Mouse (Mus musculus) midbrain, embryonic 14.5 days (tissue): ENCODE measurements around the gene Ttc28. TPM values are rescaled to one million over a fixed set of nuclear protein-coding genes. Genes with fewer than 3 reads are reported as not detected.
A peak's percentile ranks its signal among the peaks of the same experiment; 100 is the strongest.

Experiments used
- ATAC-seq: fragments of 200-750 bp; cut with Nextera tagmentation; 2 replicates; pipeline ENCODE4 v1.8.0; 2017; ENCODE audit warnings: moderate number of reproducible peaks, moderate library complexity; ENCODE audit not compliant: low FRiP score, low TSS enrichment
- DNase-seq: peaks from one replicate; pipeline ENCODE4 v3.0.0-alpha.2; 2015
- H3K27ac ChIP-seq: fragments of 300-500 bp; sonication (generic); replicated peaks from 2 replicates; pipeline ENCODE4 v1.5.1; 2014; ENCODE audit warnings: mild to moderate bottlenecking, low read depth, low read length, moderate library complexity
- H3K27me3 ChIP-seq: fragments of 300-500 bp; sonication (generic); 2 replicates; pipeline ENCODE4 v1.6.1; 2014; ENCODE audit warnings: low read length, control low read depth, mixed read lengths; ENCODE audit not compliant: control insufficient read depth, insufficient read depth
- H3K36me3 ChIP-seq: fragments of 300-500 bp; sonication (generic); 2 replicates; pipeline ENCODE4 v1.6.1; 2014; ENCODE audit warnings: low read length, control low read depth; ENCODE audit not compliant: control insufficient read depth, insufficient read depth
- H3K4me1 ChIP-seq: fragments of 300-500 bp; sonication (generic); 2 replicates; pipeline ENCODE4 v1.6.1; 2014; ENCODE audit warnings: mild to moderate bottlenecking, antibody characterized with exemption, low read length, control low read depth; ENCODE audit not compliant: control insufficient read depth, insufficient read depth
- H3K4me2 ChIP-seq: fragments of 300-500 bp; sonication (generic); 2 replicates; pipeline ENCODE4 v1.6.1; 2014; ENCODE audit warnings: mild to moderate bottlenecking, low read length, moderate library complexity
- H3K4me3 ChIP-seq: fragments of 300-500 bp; sonication (generic); replicated peaks from 2 replicates; pipeline ENCODE4 v1.5.1; 2014; ENCODE audit warnings: low read depth, low read length
- H3K9ac ChIP-seq: fragments of 300-500 bp; sonication (generic); replicated peaks from 2 replicates; pipeline ENCODE4 v1.6.1; 2014; ENCODE audit warnings: mild to moderate bottlenecking, low read length, moderate library complexity
- H3K9me3 ChIP-seq: fragments of 300-500 bp; sonication (generic); 2 replicates; pipeline ENCODE4 v1.6.1; 2016; ENCODE audit warnings: low read length, control low read depth, mixed read lengths; ENCODE audit not compliant: control insufficient read depth
- WGBS: fragments of 180-500 bp; shearing (Covaris S2); extraction: QIAGEN DNeasy Blood & Tissue Kit; methylation state at CpG from one replicate; pipeline ENCODE4 v1.1.7; 2014; 5-methylcytosine and 5-hydroxymethylcytosine counted together
- polyA plus RNA-seq: library from polyadenylated mRNA; unstranded; fragments of >200 nt; fragmentation: Nextera tagmentation; extraction: Ambion mirVana; gene quantifications from 2 replicates; pipeline ENCODE4 v1.2.1, GENCODE M21; 2014

The Ttc28 gene
- polyA plus RNA-seq, 1 experiment from 2014 or later: 30.9 TPM

GRCm38 (mm10) chr5:111186600-111186999, 307.0 kb downstream of the Ttc28 start:
- ATAC-seq (no peak), DNase-seq (peak; percentile 37)
- 0 out of 2 replicates have a peak, but pooled peaks cover 3% of the 10 kb centered on the region for H3K36me3 ChIP-seq
- no peak overlapping the region for H3K4me2 ChIP-seq
- H3K27ac ChIP-seq: no peak overlapping the region
- H3K9ac ChIP-seq: no peak overlapping the region
- H3K27me3 ChIP-seq: no peaks in the 10 kb centered on the region
- no peak overlapping the region for H3K4me3 ChIP-seq
- peaks cover 16% of the 10 kb centered on the region for H3K4me1 ChIP-seq
- no peaks in the 10 kb centered on the region for H3K9me3 ChIP-seq
- 40% methylated on average over 11 of the region's 11 CpGs for WGBS

DNA sequence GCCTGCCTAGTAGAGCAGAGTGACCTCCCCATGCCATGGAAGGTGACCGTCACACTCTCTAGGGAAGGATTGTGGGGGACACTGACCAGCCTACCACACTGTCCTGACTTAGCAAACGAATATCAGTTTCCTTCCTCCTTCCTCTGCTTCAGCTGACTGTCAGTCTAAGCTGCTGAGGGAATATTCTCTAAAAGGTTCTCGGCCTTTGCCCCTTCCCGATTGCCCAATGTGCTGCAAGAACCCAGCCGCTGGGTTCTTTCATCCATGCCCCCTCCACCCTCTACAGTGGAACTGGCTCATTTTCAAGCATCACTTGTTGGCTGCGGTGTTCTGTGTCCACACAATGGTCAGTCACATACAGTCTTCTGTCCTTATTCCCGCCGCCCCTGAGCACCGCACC, 312.4 kb downstream of the Ttc28 start:
- Histone ChIP-seq H3K4me3 (no peak overlapping the region), H3K4me1 (peaks cover 18% of the 10 kb centered on the region), H3K27me3 (no peaks in the 10 kb centered on the region), H3K36me3 (no peaks in the 10 kb centered on the region), H3K27ac (no peak overlapping the region), H3K4me2 (no peak overlapping the region), H3K9ac (no peak overlapping the region), H3K9me3 (no peaks in the 10 kb centered on the region)
- ATAC-seq: no peak
- 93% methylated on average over 9 of the region's 9 CpGs for WGBS
- DNase-seq: no peak

DNA sequence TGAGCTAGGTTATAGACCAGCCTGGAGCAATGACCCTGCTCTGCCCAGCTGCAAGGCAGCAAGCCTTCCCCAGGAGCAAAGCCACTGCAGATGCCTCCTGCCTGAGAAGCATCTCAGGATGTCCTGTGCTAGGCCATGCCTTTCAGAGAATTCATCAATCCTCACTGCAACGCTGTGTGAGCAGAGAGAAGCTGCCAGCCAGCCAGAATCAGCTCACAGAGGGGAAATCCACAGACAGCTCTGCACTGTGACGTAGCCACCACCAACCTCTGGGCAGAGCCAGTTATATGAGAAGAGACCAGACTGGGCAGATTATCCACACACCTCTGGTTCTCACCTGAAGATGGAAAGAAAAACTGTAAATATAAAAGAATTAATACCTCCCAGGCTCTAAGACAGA, 315.2 kb downstream of the Ttc28 start:
- H3K4me2 ChIP-seq: no peak overlapping the region
- peaks cover 41% of the 10 kb centered on the region for H3K4me1 ChIP-seq
- 62% methylated on average over 2 of the region's 2 CpGs for WGBS
- H3K27me3 ChIP-seq: no peaks in the 10 kb centered on the region
- ATAC-seq (no peak), DNase-seq (no peak)
- H3K27ac ChIP-seq: peak overlapping the region; percentile 66
- H3K36me3 ChIP-seq: no peaks in the 10 kb centered on the region
- H3K9ac ChIP-seq: no peak overlapping the region
- no peaks in the 10 kb centered on the region for H3K9me3 ChIP-seq
- no peak overlapping the region for H3K4me3 ChIP-seq

DNA sequence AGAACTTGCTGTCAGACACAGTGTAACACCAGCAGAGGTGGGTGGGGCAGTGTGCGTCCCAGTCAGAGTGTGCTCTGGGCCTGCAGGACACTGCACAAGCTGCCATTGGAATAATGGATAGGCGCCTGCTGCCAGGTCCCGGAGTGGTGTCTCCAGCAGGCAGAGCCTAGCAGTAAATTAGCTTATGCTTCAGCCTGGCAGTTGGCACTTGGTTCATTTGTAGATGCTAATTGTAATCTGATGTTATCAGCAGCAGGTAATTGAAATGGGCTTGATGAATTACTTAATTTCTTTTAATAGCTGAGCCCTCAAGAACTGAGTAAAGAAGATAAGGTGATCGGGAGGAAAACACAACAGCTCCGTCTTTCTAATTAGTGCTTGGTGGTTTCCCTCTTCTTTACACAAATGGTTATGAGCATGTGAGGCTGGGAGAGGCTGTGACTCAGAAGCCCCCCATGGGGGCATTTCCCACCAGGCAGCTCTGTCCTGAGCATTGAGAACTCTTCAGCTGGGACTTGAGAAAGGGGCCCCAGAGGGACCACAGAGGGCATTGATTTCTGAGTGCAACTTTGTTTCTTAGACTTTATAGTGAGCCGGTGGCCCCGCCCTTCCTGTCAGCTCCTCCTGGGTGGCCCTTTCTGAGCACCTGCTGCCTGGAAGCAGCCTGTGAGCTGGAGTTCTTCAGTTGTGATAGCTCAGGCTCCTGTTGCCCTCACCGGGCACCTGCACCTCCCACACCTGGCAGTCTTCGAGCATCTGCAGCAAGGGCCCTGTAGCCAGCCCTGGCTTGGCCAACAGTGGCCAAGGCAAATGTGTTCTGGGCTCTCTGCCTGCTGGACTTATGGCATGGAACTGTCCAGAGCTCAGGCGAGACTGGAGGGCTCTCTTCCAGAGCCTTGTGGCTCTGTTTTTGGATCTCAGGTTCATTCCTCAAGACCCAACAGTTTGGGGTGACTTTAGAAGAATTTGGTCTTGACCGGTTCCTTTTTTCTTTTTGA, 316.2 kb downstream of the Ttc28 start:
- H3K9ac ChIP-seq: 0 out of 2 replicates have a peak overlapping the region, but pooled peaks have one; percentile 7
- peak overlapping the region; percentile 66 for H3K27ac ChIP-seq
- ATAC-seq: no peak
- H3K4me1 ChIP-seq: peaks cover 51% of the 10 kb centered on the region
- DNase-seq: peak; percentile 60
- no peaks in the 10 kb centered on the region for H3K27me3 ChIP-seq
- no peaks in the 10 kb centered on the region for H3K9me3 ChIP-seq
- WGBS: 51% methylated on average over 11 of the region's 11 CpGs
- H3K36me3 ChIP-seq: no peaks in the 10 kb centered on the region
- no peak overlapping the region for H3K4me3 ChIP-seq
- no peak overlapping the region for H3K4me2 ChIP-seq

- no peak for ATAC-seq
- Histone ChIP-seq H3K9me3 (no peaks in the 10 kb centered on the region), H3K4me1 (peaks cover 66% of the 10 kb centered on the region), H3K36me3 (no peaks in the 10 kb centered on the region), H3K27me3 (no peaks in the 10 kb centered on the region), H3K4me3 (no peak overlapping the region), H3K9ac (no peak overlapping the region), H3K27ac (0 out of 2 replicates have a peak overlapping the region, but pooled peaks have one; percentile 5), H3K4me2 (no peak overlapping the region)
- DNase-seq: peak; percentile 64
- WGBS: 64% methylated on average over 15 of the region's 15 CpGs
These were observed 318.1 kb downstream of the Ttc28 start for GRCm38 (mm10) chr5:111197727-111198126.

- Histone ChIP-seq H3K4me1 (peaks cover 77% of the 10 kb centered on the region), H3K27me3 (no peaks in the 10 kb centered on the region), H3K4me3 (no peak overlapping the region), H3K9me3 (no peaks in the 10 kb centered on the region), H3K27ac (peak overlapping the region; percentile 63), H3K4me2 (no peak overlapping the region), H3K36me3 (no peaks in the 10 kb centered on the region), H3K9ac (no peak overlapping the region)
- 0 out of 2 replicates have a peak, but pooled peaks have one; percentile 6 for ATAC-seq
- WGBS: 20% methylated on average over 15 of the region's 15 CpGs
- peak; percentile 56 for DNase-seq
These were observed 320.7 kb downstream of the Ttc28 start for GRCm38 (mm10) chr5:111200167-111200840.

DNA sequence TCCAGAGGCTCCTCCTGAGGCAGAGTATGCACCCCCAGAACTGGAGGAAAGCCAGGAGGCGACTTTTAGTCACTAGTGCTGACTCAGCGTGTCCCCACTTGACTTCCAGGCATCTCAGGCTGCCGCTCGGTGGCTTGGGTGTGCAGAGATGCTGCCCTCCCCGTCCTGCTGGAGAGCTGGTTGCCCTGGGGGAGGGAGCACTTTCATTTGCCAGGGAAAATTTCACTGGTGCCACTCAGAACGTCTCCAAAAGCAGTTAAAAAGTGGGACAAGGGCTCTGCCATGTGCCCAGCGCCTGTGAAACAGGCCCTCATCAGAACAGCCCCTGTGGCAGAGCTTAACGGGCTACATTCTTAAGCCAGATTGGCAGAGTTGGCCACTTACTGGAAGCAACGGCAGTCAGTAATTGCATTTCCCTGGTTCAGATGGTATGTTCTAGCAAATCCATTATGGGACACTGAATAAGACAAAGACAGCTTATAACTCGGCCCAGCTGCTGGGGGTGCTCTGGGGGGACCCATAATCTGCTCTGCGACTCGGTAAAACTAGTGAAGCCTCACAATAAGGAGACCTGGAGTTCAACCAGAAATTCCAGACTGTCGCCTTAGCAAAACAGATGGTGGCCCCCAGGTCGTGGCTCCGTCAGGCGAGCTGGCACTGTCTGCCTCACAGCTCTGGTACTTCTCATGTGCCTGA, 321.5 kb downstream of the Ttc28 start:
- H3K27me3 ChIP-seq: no peaks in the 10 kb centered on the region
- DNase-seq (peak; percentile 79), ATAC-seq (peak; percentile 64; the same call in 1 of the 2 replicates)
- H3K36me3 ChIP-seq: no peaks in the 10 kb centered on the region
- 23% methylated on average over 16 of the region's 16 CpGs for WGBS
- H3K4me2 ChIP-seq: no peak overlapping the region; the same call in 1 of the 2 replicates
- H3K4me3 ChIP-seq: no peak overlapping the region
- no peaks in the 10 kb centered on the region for H3K9me3 ChIP-seq
- 0 out of 2 replicates have a peak overlapping the region, but pooled peaks have one; percentile 4 for H3K9ac ChIP-seq
- peak overlapping the region; percentile 74 for H3K27ac ChIP-seq
- H3K4me1 ChIP-seq: peaks cover 74% of the 10 kb centered on the region

GRCm38 (mm10) chr5:111204221-111204620, 324.6 kb downstream of the Ttc28 start:
- H3K9ac ChIP-seq: no peak overlapping the region
- no peak overlapping the region for H3K27ac ChIP-seq
- WGBS: 69% methylated on average over 5 of the region's 5 CpGs
- no peaks in the 10 kb centered on the region for H3K36me3 ChIP-seq
- no peak for ATAC-seq
- H3K4me3 ChIP-seq: no peak overlapping the region
- no peak overlapping the region for H3K4me2 ChIP-seq
- DNase-seq: no peak
- peaks cover 68% of the 10 kb centered on the region for H3K4me1 ChIP-seq
- H3K9me3 ChIP-seq: no peaks in the 10 kb centered on the region
- no peaks in the 10 kb centered on the region for H3K27me3 ChIP-seq
